Mouse (Mus musculus): ENCODE measurements at regions not wholly inside any gene's neighbourhood (a gene's known extent, or its start where the extent isn't known, plus 50 kb on each side); places are given as distances from the start of the nearest gene placed in this dataset.
A peak's percentile ranks its signal among the peaks of the same experiment; 100 is the strongest.

DNA sequence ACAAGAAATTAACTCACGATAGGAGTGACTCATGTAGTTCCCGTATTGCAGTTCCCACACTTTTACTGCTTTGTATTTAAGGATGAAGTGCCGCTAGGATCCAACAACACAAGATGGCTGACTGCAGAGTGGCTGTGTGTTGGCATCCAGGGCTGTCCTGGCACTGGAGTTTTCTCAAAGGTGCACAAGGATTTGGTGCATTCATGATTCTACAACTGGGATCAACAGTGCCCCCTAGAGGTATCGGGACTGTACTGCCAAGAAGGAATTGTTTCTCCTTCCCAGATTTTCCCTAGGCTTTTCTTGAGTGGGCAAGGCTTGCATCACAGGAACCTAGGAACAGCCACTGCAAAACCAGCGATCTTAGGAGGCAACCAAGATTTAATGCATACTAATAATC, 88.7 kb downstream of the Erv3 start:
- TF ChIP-seq POLR2A (IDR thresholded peaks at IDR 0.05; ENCODE audit: insufficient read depth, low read depth, low read length) (no peak), CTCF (IDR thresholded peaks at IDR 0.05) (peak; percentile 81), EP300 (IDR thresholded peaks at IDR 0.05; ENCODE audit: insufficient read depth, low read depth, low read length) (no peak)
